Mouse (Mus musculus) cortical plate, adult 2 months (tissue): Measurements from ENCODE around the gene Gm20671. TPM values are rescaled to one million over a fixed set of nuclear protein-coding genes. Genes with fewer than 3 reads are reported as not detected.
"Not testable (repeated sequence)": the region's sequence is repeated elsewhere in the genome, so short reads cannot be mapped to it uniquely, and the experiment has no call there.

Experiments used
- H3K27ac ChIP-seq: fragments of 200-500 bp; 2 replicates; pipeline ENCODE4 v1.5.1; 2012; ENCODE audit warnings: low read length, control low read depth, inconsistent platforms; ENCODE audit not compliant: insufficient read depth
- H3K4me1 ChIP-seq: fragments of 200-500 bp; 2 replicates; pipeline ENCODE4 v1.6.1; 2011; ENCODE audit warnings: low read length; ENCODE audit not compliant: control insufficient read depth, insufficient read depth
- H3K4me3 ChIP-seq: fragments of 200-500 bp; 2 replicates; pipeline ENCODE4 v1.5.1; 2011; ENCODE audit warnings: mild to moderate bottlenecking, low read length, control low read depth; ENCODE audit not compliant: insufficient read depth
- CTCF ChIP-seq: fragments of 200-500 bp; IDR thresholded peaks from 2 replicates; pipeline ENCODE4 v1.5.1; 2011; ENCODE audit warnings: mild to moderate bottlenecking, control low read depth, low read length; ENCODE audit not compliant: insufficient read depth; ENCODE audit errors: extremely low read depth
- POLR2A ChIP-seq: fragments of 200-500 bp; IDR thresholded peaks from 2 replicates; pipeline ENCODE4 v1.6.1; 2011; ENCODE audit warnings: mild to moderate bottlenecking, low read length, control low read depth; ENCODE audit not compliant: insufficient read depth; ENCODE audit errors: extremely low read depth
- polyA plus RNA-seq: library from polyadenylated mRNA; depleted of rRNA; stranded (reverse); fragments of >200 nt; gene quantifications from 2 replicates; pipeline ENCODE4 v1.2.3, GENCODE M21; 2012; rRNA removed

Gene Gm20671
- not detected in 2 replicates for polyA plus RNA-seq

GRCm38 (mm10) chr5:32827009-32827408, at the start of gene Gm20671:
Gene Gm20671, minus strand, starts transcription at chr5:32827109.
- no peak for TF ChIP-seq CTCF
- no peak for TF ChIP-seq POLR2A
- Histone ChIP-seq H3K27ac (no peak within 1 kb of the TSS), H3K4me3 (no peak within 1 kb of the TSS), H3K4me1 (no peaks in the 10 kb centered on the region)

GRCm38 (mm10) chr5:32872346-32872745, 45.4 kb upstream of the Gm20671 start:
- H3K4me3 ChIP-seq = no peak overlapping the region
- no peak overlapping the region for H3K27ac ChIP-seq
- TF ChIP-seq POLR2A = no peak
- no peak for TF ChIP-seq CTCF
- H3K4me1 ChIP-seq = no peaks in the 10 kb centered on the region

- Histone ChIP-seq H3K4me3 (no peak overlapping the region), H3K4me1 (peaks cover 3% of the 10 kb centered on the region; the same call in 1 of the 2 replicates), H3K27ac (no peak overlapping the region)
- TF ChIP-seq CTCF = no peak
- TF ChIP-seq POLR2A = no peak
Observed at GRCm38 (mm10) chr5:32869389-32870024, 42.6 kb upstream of the Gm20671 start.

- Histone ChIP-seq H3K27ac (0 out of 2 replicates have a peak within 1 kb of the TSS, but pooled peaks have one; percentile 35), H3K4me3 (peak within 1 kb of the TSS; percentile 92), H3K4me1 (peaks cover 5% of the 10 kb centered on the region; the same call in 1 of the 2 replicates)
- peak; percentile 68 for TF ChIP-seq POLR2A
- TF ChIP-seq CTCF = no peak
Observed at GRCm38 (mm10) chr5:32863253-32864228, 36.6 kb upstream of the Gm20671 start, which contains the start of gene Depdc5. Gene Depdc5, plus strand, starts transcription at chr5:32863701.

- Histone ChIP-seq H3K4me1 (peaks cover 5% of the 10 kb centered on the region; the same call in 1 of the 2 replicates), H3K4me3 (peak overlapping the region; percentile 92; the same call in 1 of the 2 replicates), H3K27ac (no peak overlapping the region)
- TF ChIP-seq CTCF (no peak), POLR2A (no peak)
Observed at GRCm38 (mm10) chr5:32862469-32863132, 35.7 kb upstream of the Gm20671 start.

GRCm38 (mm10) chr5:32861082-32861481, 34.2 kb upstream of the Gm20671 start:
- Histone ChIP-seq H3K4me3 (no peak overlapping the region), H3K27ac (no peak overlapping the region), H3K4me1 (peaks cover 5% of the 10 kb centered on the region; the same call in 1 of the 2 replicates)
- TF ChIP-seq CTCF = no peak
- no peak for TF ChIP-seq POLR2A

GRCm38 (mm10) chr5:32857781-32858220, 30.9 kb upstream of the Gm20671 start:
- TF ChIP-seq POLR2A (peak; percentile 49; the same call in 1 of the 2 replicates), CTCF (0 out of 2 replicates have a peak, but pooled peaks have one; percentile 0)
- Histone ChIP-seq H3K27ac (no peak overlapping the region), H3K4me1 (no peaks in the 10 kb centered on the region; the same call in 1 of the 2 replicates), H3K4me3 (peak overlapping the region; percentile 35)

GRCm38 (mm10) chr5:32855274-32855673, 28.4 kb upstream of the Gm20671 start:
- not testable (repeated sequence) for H3K4me1 ChIP-seq, H3K27ac ChIP-seq, H3K4me3 ChIP-seq

GRCm38 (mm10) chr5:32854818-32855217, 27.9 kb upstream of the Gm20671 start:
- Histone ChIP-seq H3K4me3 (no peak overlapping the region), H3K27ac (no peak overlapping the region), H3K4me1 (peaks cover 2% of the 10 kb centered on the region; the same call in 1 of the 2 replicates)
- TF ChIP-seq CTCF = no peak
- no peak for TF ChIP-seq POLR2A
